Mouse (Mus musculus) liver, adult 2 months (tissue): Measurements from ENCODE around the gene Hist1h2bq. TPM values are rescaled to one million over a fixed set of nuclear protein-coding genes. Genes with fewer than 3 reads are reported as not detected.
"Not testable (repeated sequence)": the region's sequence is repeated elsewhere in the genome, so short reads cannot be mapped to it uniquely, and the experiment has no call there.

ENCODE experiments used
- DNase-seq: peaks from one replicate; pipeline ENCODE4 v3.0.0-alpha.2; 2011; ENCODE audit warnings: low read depth, low spot score; ENCODE audit errors: extremely low read depth
- H3K27ac ChIP-seq: fragments of 200-500 bp; replicated peaks from 2 replicates; pipeline ENCODE4 v1.5.1; 2012; ENCODE audit warnings: low read depth, mild to moderate bottlenecking, control low read depth, inconsistent platforms, low read length; ENCODE audit not compliant: insufficient read depth
- H3K27me3 ChIP-seq: fragments of 200-500 bp; 2 replicates; pipeline ENCODE4 v1.6.1; 2012; ENCODE audit warnings: mild to moderate bottlenecking, moderate library complexity, low read length, inconsistent platforms; ENCODE audit not compliant: control insufficient read depth, insufficient read depth
- H3K36me3 ChIP-seq: fragments of 200-500 bp; 2 replicates; pipeline ENCODE4 v1.6.1; 2012; ENCODE audit warnings: low read length, inconsistent platforms; ENCODE audit not compliant: control insufficient read depth, insufficient read depth
- H3K4me1 ChIP-seq: fragments of 200-500 bp; 2 replicates; pipeline ENCODE4 v1.6.1; 2011; ENCODE audit warnings: low read length; ENCODE audit not compliant: control insufficient read depth, insufficient read depth
- H3K4me3 ChIP-seq: fragments of 200-500 bp; 2 replicates; pipeline ENCODE4 v1.5.1; 2011; ENCODE audit warnings: low read depth, mild to moderate bottlenecking, control low read depth, low read length, moderate library complexity; ENCODE audit not compliant: insufficient read depth
- H3K79me2 ChIP-seq: fragments of 200-500 bp; 2 replicates; pipeline ENCODE4 v1.6.1; 2012; ENCODE audit warnings: inconsistent platforms, mild to moderate bottlenecking, low read length, moderate library complexity; ENCODE audit not compliant: control insufficient read depth, insufficient read depth
- H3K9ac ChIP-seq: fragments of 200-500 bp; 2 replicates; pipeline ENCODE4 v1.6.1; 2012; ENCODE audit warnings: low read depth, mild to moderate bottlenecking, control low read depth, inconsistent platforms, low read length
- CTCF ChIP-seq: fragments of 200-500 bp; IDR thresholded peaks from 2 replicates; pipeline ENCODE4 v1.5.1; 2011; ENCODE audit warnings: low read depth, low read length, control low read depth
- POLR2A ChIP-seq: fragments of 200-500 bp; IDR thresholded peaks from 2 replicates; pipeline ENCODE4 v1.6.1; 2011; ENCODE audit warnings: low read length, control low read depth; ENCODE audit not compliant: insufficient read depth; ENCODE audit errors: extremely low read depth
- WGBS: fragments of 180-500 bp; shearing (Covaris S2); methylation state at CpG from one replicate; pipeline ENCODE4 v1.1.7; 2018; 5-methylcytosine and 5-hydroxymethylcytosine counted together
- polyA plus RNA-seq: library from polyadenylated mRNA; depleted of rRNA; stranded (reverse); fragments of >200 nt; gene quantifications from 2 replicates; pipeline ENCODE4 v1.2.3, GENCODE M21; 2012
- total RNA-seq: library from RNA; depleted of rRNA; stranded (reverse); fragments of >200 nt; gene quantifications from 2 replicates; pipeline ENCODE4 v1.2.3, GENCODE M21; 2014

Hist1h2bq gene
- total and polyA plus RNA-seq, 2 experiments, result 1.2 to 2.1 TPM

GRCm38 (mm10) chr13:21797163-21797562 lies 12.8 kb downstream of the Hist1h2bq start:
- DNase-seq, H3K27me3 ChIP-seq, H3K27ac ChIP-seq, H3K79me2 ChIP-seq, H3K9ac ChIP-seq, H3K36me3 ChIP-seq, H3K4me3 ChIP-seq, H3K4me1 ChIP-seq: not testable (repeated sequence)

GRCm38 (mm10) chr13:21795584-21795983 lies 14.4 kb downstream of the Hist1h2bq start:
- Histone ChIP-seq H3K9ac (no peak overlapping the region), H3K27ac (no peak overlapping the region), H3K79me2 (no peaks in the 10 kb centered on the region), H3K4me1 (no peaks in the 10 kb centered on the region), H3K4me3 (no peak overlapping the region), H3K27me3 (no peaks in the 10 kb centered on the region), H3K36me3 (no peaks in the 10 kb centered on the region)
- WGBS, result 93% methylated on average over 7 of the region's 7 CpGs
- DNase-seq, result no peak
- TF ChIP-seq CTCF (no peak), POLR2A (no peak)

- H3K36me3 ChIP-seq, result no peaks in the 10 kb centered on the region
- no peak overlapping the region for H3K4me3 ChIP-seq
- DNase-seq, result no peak
- H3K4me1 ChIP-seq, result peaks cover 2% of the 10 kb centered on the region; the same call in 1 of the 2 replicates
- H3K27me3 ChIP-seq, result no peaks in the 10 kb centered on the region; the same call in 1 of the 2 replicates
- WGBS, result 25% methylated on average over 18 of the region's 18 CpGs
- TF ChIP-seq POLR2A (no peak), CTCF (no peak)
- no peak overlapping the region for H3K9ac ChIP-seq
- H3K79me2 ChIP-seq, result no peaks in the 10 kb centered on the region
- no peak overlapping the region for H3K27ac ChIP-seq
Observed at GRCm38 (mm10) chr13:21790601-21791283, 19.3 kb downstream of the Hist1h2bq start.

GRCm38 (mm10) chr13:21789925-21790324 lies 20.1 kb downstream of the Hist1h2bq start:
- TF ChIP-seq POLR2A (no peak), CTCF (no peak)
- Histone ChIP-seq H3K4me3 (no peak overlapping the region), H3K36me3 (no peaks in the 10 kb centered on the region), H3K4me1 (peaks cover 2% of the 10 kb centered on the region; the same call in 1 of the 2 replicates), H3K79me2 (no peaks in the 10 kb centered on the region), H3K27me3 (no peaks in the 10 kb centered on the region; the same call in 1 of the 2 replicates), H3K9ac (no peak overlapping the region), H3K27ac (no peak overlapping the region)
- no peak for DNase-seq
- WGBS, result 78% methylated on average over 6 of the region's 6 CpGs

GRCm38 (mm10) chr13:21787760-21788593 lies 22.0 kb downstream of the Hist1h2bq start:
- DNase-seq, result no peak
- H3K4me1 ChIP-seq, result peaks cover 2% of the 10 kb centered on the region; the same call in 1 of the 2 replicates
- 48% methylated on average over 16 of the region's 21 CpGs for WGBS
- H3K36me3 ChIP-seq, result no peaks in the 10 kb centered on the region
- TF ChIP-seq POLR2A, result no peak
- no peaks in the 10 kb centered on the region for H3K79me2 ChIP-seq
- no peaks in the 10 kb centered on the region; the same call in 1 of the 2 replicates for H3K27me3 ChIP-seq
- no peak overlapping the region for H3K4me3 ChIP-seq
- no peak overlapping the region for H3K9ac ChIP-seq
- no peak overlapping the region for H3K27ac ChIP-seq

- under 1% methylated on average over 43 of the region's 63 CpGs for WGBS
- not testable (repeated sequence) for H3K4me1 ChIP-seq, H3K27ac ChIP-seq, H3K27me3 ChIP-seq, H3K79me2 ChIP-seq, H3K36me3 ChIP-seq
- Histone ChIP-seq H3K4me3 (peak within 1 kb of the TSS; percentile 44; the same call in 1 of the 2 replicates), H3K9ac (peak within 1 kb of the TSS; percentile 60; the same call in 1 of the 2 replicates)
- DNase-seq, result peak; percentile 77
Observed at GRCm38 (mm10) chr13:21786899-21787629, 22.9 kb downstream of the Hist1h2bq start, which contains the start of the genes Hist1h2an and Hist1h2bp. TSS of gene Hist1h2an (minus strand) at chr13:21787218. TSS of gene Hist1h2bp (plus strand) at chr13:21787461.
